Mouse (Mus musculus): ENCODE data around the gene Apoc2. TPM values are rescaled to one million over a fixed set of nuclear protein-coding genes. Genes with fewer than 3 reads are reported as not detected.
"Not testable (repeated sequence)": the region's sequence is repeated elsewhere in the genome, so short reads cannot be mapped to it uniquely, and the experiment has no call there.

Apoc2 gene
- total RNA-seq, 2 experiments from 2014 or later: 0.74 TPM; not detected in 1

DNA sequence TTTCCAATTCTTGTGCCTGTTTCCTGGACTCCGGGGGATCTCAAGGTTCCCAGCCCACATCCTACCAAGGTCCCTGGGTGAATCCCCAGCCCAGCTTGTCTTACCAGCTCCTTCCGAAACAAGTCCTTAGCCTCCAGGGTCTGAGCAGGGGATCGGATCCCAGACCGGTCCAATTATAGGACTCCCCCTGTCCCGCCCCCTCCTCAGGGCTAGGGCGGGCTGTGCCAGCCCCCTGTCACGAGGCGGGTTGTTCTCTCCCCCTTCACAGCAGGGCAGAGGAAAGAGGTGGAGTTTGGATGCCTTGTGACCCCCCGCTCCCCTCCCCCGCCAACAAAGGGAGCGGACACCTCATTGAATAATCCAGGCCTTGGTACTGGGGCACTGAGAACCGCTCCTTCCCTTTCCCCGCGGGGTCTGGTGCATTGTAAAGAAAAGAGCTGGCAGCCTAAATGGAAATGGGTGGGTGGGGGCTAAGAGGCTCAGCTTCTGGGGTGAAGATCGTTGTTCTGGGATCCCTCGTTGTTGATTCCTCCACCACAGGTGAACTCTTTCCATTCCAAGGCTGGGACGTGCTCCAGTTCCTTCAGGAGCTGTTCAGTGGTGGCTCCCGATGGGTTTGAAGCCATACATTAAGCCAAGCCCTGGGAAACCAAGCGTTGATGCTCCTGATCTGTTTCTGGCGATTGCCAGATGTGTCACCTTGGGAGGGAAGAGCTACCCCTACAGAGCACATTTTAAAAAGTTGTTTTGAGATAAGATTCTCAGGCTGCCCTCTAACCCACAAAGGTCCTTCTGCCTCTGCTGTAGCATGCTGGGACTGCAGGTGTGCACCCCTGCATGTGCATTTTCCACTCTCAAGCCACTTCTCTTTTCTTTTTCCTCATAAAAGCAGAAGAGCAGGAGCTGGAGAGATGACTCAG is 21.4 kb upstream of the Apoc2 start, which contains the start of gene Apoe:
TSS of gene Apoe (minus strand) at position 282 of the 920 bp plus-strand sequence.
- peak; percentile 35 for DNase-seq (ENCODE audit: low spot score)

DNA sequence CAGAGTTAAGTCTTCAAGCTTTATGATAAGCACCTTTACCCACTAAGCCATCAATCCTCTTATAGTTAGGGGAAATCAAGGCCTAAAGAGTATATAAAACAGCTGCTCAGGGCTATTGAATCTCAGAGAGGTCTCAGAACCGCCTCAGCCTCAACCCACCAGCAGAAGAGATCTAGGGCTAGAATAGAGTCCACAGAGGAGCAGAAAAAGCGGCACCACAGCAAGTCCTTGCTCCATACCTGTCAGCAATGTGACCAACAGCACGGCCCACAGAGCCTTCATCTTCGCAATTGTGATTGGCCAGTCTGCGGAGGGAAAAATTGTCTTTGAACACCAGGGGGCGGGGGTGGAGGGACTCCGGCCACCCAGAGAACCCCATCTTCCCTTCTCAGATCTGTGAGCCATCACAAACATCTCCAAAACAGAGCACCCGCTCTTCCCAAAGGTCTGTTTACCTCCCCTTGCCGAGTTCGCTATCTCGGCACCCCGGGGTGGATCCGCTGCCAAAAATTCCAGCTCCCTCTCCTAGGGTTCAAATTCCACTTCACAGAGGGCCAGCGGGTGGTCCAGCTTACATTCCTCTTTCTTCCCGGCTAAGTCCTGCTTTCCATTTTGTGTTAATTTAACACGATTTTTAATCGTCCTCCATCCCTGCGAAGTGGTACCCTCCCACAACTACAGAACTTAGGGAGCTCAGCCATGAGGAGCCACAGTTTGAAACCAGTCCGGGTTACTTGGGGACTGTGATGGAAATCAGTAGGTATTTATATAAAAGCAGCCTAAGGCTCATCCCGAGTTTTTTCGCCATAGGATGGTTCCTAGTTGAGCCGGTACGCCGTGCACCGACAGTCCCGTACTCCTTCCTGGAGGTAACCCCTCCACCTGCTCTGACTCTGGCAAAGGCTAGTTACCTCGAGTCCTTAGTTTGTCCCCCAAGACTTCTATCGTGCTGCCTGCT is 20.5 kb upstream of the Apoc2 start:
- DNase-seq (ENCODE audit: low spot score): no peak

DNA sequence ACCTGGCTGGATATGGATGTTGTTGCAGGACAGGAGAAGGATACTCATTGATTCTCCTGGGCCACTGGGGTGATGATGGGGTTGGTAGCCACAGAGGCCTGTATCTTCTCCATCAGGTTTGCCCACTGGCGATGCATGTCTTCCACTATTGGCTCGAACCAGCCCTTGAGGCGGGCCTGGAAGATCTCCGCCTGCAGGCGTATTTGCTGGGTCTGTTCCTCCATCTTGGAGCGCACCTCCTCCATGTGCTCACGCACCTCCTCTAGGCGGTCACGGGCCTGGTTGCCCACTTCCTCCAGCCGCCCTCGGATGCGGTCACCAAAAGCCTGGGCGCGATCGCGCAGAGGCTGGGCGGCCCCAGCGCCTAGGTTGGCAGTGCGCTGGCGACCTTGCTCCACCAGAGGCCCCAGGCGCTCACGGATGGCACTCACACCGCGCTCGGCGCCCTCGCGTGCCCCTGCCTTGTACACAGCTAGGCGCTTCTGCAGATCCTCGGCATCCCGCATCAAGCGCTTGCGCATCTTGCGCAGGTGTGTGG is 18.7 kb upstream of the Apoc2 start:
- no peak for DNase-seq (ENCODE audit: low spot score)

DNA sequence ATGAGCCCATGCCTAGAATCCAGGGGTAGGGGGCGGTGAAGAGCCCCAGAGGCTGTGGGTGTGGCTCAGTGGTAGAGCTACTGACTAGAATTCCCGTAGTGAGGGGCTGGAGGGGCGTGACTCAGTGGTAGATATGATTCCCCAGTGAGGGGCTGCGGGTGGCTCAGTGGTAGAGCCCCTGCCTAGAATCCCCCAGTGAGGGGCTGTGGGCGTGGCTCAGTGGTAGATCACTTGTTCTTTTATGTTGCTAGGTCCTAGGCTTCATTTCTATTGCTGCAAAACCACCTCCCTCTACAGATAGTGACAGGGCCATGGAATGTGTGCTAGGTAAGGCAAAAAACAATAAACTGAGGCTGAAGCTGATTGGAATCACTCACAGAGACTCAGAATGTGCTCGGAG is 18.1 kb upstream of the Apoc2 start:
- DNase-seq (ENCODE audit: low spot score): no peak

DNA sequence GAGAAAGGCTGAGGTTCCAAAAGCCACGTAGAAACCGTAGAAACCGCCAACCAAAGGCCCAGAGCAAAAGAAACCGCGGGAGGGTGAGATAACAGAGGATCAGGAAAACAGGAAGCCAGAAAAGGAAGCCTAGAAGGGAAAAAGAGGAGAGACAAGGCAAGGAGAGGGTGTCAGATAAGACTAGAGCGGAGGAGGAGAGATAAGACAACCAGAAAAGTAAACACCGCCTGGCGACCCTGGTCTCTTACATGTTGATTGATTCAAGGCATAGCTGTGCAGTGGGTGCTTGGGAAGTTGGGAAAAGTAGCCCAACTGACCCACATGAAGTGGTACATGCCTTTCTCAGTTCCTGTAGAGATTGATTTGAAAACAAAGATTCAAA is 17.5 kb upstream of the Apoc2 start:
- DNase-seq (ENCODE audit: low spot score): no peak

DNA sequence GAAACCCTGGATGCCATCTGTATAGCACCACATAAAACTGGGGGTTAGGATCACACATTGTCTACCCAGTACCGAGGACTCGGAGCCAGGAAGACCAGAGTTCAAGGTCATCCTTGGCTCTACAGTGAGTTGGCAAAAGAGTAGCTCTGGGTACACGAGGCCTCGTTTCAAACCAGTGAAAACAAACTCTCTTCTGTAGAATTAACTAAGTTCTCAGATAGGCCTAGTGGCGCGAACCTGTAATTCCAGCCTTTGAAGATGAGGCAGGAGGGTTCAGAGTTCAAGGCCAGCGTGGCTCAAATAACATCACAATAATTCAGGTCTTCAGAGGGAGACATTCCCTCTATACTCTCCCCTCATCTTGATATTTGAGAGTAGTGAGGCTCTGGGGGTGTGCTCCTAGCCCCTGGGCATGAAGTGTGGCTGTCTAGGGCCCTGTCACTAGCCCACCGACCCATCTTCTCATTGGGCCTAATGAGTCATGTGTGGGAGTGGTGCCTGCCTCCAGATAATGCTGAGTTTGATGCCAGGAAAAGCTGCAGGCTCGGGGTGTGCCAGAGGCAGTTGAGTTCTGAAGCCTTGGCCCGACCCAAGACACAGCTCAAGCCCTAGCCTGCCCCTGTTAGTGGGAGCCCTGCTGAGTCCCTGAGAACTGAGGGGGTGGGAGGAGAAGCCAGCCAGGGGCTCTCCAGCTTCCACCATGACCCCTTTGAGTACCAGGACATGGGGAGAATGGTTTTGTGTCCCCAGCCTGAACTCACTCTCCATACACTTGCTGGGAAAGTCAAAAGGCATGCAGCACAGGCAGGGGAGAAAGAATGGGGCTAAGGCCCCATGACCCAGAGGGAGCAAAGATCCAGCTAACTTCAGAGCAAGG is 16.8 kb upstream of the Apoc2 start:
- no peak for DNase-seq (ENCODE audit: low spot score)

DNA sequence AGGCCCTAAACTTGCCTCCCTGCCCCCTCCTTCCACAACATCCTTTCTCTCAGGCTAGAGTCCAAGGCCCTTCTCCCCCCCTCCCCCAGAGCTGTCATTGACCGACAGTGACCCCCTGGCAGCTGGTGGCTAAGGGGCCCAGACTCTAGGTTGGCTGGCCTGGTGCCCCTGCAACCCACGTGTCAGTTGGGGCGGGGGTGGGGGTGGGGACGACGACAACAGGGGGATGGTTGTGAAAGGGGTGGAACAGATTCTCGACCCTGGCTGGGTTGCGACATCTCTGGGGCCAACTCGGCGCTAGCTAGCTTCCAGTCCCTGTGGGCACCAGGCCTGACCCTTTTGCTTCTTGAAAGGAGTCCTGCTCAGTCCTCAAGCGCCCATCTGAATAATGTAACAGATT is 15.7 kb upstream of the Apoc2 start:
- DNase-seq (ENCODE audit: low spot score): peak; percentile 31

DNA sequence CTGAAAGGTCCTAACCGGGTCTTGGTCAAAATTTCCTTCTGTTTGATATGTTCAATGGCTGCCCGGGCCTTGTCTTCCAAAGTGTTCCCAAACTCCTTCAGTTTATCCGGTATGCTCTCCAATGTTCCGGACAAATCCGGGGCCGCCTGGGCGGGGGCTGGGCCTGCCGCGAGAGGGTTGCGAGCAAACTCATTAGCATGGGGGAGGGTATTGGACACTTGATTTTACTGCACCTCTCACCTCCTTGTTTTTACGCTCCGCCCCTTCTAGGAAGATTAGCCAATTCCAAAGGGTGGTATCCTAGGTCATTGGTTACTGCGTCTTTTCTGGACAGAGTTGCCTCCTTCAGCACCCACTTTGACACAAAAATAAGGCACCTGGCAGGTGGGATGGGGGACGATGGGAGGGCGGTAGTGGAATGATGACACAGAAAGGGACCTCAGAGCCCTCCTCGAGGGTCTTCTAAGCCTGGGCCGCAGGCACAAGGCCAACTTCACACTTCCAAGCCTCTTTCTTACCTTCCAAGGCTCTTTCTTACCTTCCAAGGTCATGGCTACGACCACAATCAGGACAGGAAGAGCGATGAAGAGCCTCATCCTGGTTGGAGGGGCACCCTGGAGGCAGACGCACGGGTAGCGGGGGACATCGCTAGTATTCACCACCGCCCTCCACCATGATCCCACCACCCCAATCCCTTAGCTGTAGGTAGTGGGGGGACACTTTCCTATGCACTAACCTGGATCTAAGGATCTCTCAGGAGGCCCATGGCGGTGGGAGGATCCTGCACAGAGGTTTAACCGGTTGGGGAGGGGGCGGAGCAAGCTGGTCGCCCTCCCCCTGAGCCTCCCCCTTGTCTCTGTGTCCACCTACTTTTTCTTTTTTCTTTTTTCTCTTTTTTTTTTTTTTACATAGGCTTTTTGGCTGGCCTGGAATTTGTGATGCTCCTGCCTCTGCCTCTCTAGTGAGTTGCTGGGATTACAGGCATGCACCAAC is 14.4 kb upstream of the Apoc2 start, which contains the start of gene Apoc1:
TSS of gene Apoc1 (minus strand) at position 788 of the 993 bp plus-strand sequence.
- DNase-seq (ENCODE audit: low spot score): no peak

DNA sequence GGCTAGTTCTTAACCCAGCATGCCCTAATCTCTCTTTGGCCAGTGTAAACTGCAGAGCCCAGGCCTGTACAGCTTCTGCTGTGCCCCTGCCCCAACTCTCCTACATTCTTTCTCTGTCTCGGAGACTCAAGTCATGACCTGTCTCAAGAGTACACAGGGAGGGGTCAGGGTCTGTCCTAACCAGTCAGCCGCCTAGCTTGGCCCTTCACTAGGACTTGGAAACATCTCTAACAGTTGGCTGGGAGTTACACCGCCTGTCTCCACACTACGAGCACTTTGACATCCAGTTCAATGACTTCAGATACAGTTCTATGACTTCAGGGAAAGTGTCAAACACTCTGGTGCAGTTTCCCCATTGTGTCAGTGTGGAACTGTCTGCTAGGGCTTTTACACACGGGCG is 13.7 kb upstream of the Apoc2 start:
- DNase-seq (ENCODE audit: low spot score): no peak

DNA sequence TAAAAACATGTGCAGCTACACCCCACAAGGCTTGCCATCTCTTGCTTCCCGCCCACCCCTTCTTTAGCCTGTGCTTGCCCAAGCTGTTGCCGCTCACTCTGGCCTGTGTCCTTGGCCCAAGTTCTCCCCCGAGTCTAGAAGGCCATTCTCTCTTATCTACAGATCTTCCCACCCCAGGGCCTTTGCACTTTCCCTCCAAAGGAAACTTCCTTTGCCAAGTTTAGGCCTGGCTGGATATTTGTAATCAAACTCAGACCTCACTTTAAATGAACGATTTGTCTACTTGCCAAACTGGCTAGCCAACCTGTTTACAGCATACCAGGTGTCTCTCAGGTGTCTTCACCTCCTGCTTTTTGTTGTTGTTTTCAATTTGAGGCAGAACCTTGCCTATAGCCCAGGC is 13.1 kb upstream of the Apoc2 start:
- no peak for DNase-seq (ENCODE audit: low spot score)

DNA sequence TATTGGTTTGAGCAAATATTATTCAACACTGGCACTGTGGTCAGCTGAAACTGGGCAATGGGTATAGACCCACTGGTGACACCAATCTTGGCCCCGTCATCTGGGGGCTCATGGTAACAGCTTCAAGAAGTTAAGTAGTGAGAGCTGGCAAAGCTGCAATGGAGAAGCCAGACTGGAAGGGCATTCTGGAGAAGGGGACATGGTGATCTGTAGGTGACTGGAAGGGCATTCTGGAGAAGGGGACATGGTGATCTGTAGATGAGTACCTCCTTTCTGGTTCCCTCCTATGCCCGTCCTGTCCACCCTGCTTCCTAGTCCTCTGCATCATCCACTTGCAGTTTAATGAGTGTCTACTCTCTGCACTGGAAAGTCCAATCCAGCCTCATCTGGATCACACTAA is 10.9 kb upstream of the Apoc2 start:
- DNase-seq (ENCODE audit: low spot score): no peak

DNA sequence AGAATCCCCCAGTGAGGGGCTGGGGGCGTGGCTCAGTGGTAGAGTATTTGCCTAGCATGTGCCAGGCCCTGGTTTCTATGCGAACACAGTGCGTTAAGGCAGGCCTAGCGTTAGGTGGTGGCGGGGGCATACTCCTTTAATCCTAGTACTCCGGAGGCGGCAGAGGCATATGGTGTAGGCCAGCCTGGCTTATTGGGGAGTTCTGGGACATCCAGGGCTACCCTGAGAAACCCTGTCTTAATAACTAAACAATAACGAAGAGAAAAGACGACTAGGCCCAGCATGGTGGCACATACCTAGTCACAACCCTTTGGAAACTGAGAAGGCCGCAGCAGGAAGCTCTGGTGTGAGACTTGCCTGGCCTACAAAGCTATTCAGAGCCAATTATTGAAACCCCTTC is 10.4 kb upstream of the Apoc2 start:
- no peak for DNase-seq (ENCODE audit: low spot score)

DNA sequence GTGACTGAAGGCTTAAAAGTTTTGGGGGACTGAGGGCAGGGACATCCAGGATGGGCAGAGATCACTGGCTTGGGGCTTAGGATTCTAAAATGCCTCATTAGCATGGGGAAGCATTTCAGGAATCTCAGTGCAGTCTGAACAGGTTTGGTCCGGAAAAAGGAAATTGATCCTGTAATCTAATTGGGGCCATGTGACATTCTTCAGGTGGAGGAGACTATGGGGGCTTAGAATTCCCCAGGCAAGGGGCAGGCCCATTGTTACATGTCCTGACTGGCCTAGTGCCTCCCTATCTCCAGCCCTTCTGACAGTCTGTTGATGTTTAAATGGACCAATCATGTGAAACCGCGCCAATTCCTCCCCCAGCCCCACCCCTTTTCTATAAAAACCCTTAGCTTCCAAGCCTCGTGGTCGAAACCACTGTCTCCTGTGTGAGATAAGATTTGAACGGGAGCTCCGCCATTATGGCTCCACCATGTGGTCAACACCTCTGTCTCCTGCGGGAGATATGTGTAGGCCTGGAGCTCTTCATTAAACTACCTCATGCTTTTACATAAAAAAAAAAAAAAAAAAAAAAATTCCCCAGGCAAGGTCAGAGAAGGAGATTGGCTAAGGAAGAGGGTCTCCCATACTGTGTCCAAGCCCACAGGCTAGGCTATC is 9.3 kb upstream of the Apoc2 start:
- not testable (repeated sequence) for DNase-seq (ENCODE audit: low spot score)

DNA sequence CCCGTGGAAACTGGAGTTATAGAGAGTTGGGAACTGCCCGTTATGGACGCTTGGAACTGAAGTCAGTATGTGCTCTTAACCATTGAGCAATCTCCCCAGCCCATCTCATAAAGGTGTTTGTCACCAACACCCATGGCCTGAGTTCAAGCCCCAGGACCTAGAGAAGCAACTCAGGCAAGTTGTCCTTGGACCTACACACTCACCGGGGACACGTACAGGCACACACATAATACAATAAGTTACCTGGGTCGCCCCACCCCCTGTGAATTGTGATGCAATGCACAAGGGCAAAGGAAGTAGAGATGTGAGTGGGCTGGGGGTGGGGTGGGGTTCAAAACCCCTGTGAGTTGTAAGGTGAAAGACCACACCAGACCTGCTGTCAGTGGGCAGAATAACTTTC is 8.8 kb upstream of the Apoc2 start:
- no peak for DNase-seq (ENCODE audit: low spot score)

DNA sequence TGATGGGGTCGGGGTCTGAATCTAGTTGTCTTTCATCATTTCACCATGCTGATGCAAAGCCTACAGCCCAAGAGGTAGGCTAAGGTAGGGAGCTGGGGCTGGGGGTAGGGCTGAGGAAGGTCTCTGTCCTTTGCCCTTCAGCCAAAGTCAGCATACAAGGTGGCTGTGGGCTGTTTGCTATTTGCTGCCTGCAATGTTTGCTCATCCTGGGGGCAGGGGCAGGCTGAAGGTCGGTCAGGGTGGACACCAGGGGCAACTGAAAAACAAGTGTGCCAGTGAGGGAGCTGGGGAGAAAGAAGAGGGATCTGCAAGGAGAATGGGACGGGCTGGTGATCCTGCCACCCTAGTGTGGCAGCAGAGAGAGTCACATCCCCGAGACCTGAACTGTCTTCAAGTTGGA is 7.6 kb upstream of the Apoc2 start:
- DNase-seq (ENCODE audit: low spot score): no peak

DNA sequence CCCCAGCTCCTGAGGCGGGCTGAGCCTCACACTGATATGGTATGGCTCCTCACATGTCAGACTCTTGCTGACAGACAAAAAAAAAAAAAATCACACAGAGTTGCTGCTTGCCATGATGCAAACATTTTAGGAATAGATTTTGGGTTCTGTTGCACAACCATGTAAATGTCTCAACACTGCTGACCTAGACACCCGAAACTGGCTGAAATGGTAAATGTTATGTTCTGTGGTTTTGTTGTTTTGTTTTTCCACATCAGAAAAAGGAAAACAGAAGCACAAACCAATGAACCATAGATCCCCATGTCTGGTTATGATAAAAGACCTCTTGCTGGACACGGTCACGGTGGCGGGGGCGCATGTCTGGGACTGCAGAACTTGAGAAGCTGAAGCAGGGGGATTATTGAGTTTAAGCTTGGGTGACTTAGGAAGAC is 6.0 kb upstream of the Apoc2 start:
- no peak for DNase-seq (ENCODE audit: low spot score)

DNA sequence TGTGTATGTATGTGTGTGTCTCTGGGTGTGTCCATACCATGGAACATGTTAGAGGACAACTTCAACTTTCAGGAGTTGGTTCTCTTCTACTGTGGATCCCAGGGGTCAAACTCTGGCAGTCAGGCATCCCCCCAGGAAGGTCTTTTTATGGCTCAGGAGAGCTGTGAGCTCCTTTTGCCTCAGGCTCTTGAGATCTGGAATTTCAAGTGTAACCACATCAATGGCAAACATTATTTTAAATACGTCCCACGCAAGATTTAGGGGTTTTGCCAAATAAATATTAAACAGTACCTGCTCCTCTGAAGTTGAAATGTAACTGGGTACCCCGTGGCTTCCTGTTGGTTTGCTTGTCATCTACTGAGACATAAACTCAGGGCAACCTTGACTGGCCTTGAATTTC is 5.2 kb upstream of the Apoc2 start:
- DNase-seq (ENCODE audit: low spot score): no peak

DNA sequence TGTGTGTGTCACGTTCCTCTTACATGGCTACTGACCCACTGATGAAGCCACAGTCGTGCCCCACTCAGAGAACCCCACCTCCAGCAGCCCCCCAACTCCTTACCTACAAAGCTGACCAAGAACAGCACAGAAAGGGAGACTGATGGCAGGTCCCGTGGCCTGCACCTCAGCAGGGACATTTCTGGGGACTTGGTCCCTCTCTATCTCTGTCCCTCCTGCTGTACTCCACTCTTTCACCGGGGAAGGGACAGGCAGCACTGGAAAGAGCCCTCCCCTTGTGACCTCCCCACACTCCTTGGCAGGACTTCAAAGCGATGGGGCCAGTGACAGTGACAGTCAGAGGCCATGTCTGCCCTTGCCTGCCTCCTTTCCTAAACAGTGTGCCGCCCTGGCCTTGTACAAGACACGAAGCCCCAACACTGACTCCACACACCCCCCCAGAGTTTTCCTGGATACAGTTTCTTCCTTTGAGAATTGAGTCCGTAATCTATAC is 3.5 kb upstream of the Apoc2 start, which contains the start of the genes Gm44805 and Apoc4:
TSS of gene Gm44805 (minus strand) at position 222 of the 493 bp plus-strand sequence.
TSS of gene Apoc4 (minus strand) at position 278 of the 493 bp plus-strand sequence.
- DNase-seq (ENCODE audit: low spot score): no peak

DNA sequence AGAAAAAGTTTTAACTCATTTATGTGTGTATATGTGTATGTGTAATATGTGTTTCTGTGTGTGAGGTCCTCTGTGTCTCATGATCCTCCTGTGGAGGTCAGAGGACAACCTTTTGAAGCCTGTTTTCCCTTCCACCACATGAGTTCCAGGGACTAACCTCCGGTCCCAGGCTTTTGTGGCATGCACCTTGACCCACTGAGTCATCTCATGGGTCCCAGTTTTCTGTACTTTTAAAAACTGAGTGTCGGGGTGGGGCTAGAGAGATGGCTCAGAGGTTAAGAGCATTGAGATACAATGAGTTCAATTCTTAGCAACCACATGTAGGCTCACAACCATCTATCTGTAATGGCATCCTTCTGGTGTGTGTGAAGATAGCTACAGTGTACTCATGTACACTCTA is 3.0 kb upstream of the Apoc2 start:
- DNase-seq (ENCODE audit: low spot score): no peak

All from gastrocnemius, adult 18-20 months (tissue).